In genomic region chr2:5675431-5676142, GRCm38 (mm10) we compare ENCODE assay signal across 8 mouse cellular contexts. TPM values are rescaled to one million over a fixed set of nuclear protein-coding genes. Genes with fewer than 3 reads are reported as not detected.
DNase-seq lines count a peak whose midpoint lies in the region; ATAC-seq and TF ChIP-seq lines count a peak whose summit lies in the region.

No protein-coding gene starts in this region.

- no peak for TF ChIP-seq CTCF in left cerebral cortex, adult 2 months (IDR thresholded peaks at IDR 0.05)
- TF ChIP-seq CTCF in lung, postnatal 0 days (IDR thresholded peaks at IDR 0.05) = no peak

- no peaks in the 10 kb centered on the region for H3K27me3 ChIP-seq in lung, postnatal 0 days (replicated peaks; ENCODE audit: insufficient read depth, low read length)

- no peak for TF ChIP-seq EP300 in lung, postnatal 0 days (IDR thresholded peaks at IDR 0.05)

- ATAC-seq in lung, postnatal 0 days = no peak

- H3K9me3 ChIP-seq in lung, postnatal 0 days (ENCODE audit: low read length) = no peaks in the 10 kb centered on the region

- H3K4me3 ChIP-seq in left cerebral cortex, adult 2 months = peak overlapping the region; percentile 1; the same call in 1 of the 2 replicates
- H3K4me3 ChIP-seq in lung, postnatal 0 days (ENCODE audit: low read depth, low read length) = no peak overlapping the region

- 72% methylated on average over 12 of the region's 12 CpGs for WGBS in lung, postnatal 0 days

- intact Hi-C loops in left cerebral cortex, adult 2 months (cut with DNase I) = loop anchor here (10.0 kb wide), 1 partner anchor 61 kb away; no protein-coding TSS in a partner anchor

- DNase-seq in adrenal gland, adult 8-10 months = peak; percentile 5
- DNase-seq in adrenal gland, postnatal 10 days = no peak
- DNase-seq in Muller cell, postnatal 12 days (ENCODE audit: inconsistent ontology term) = peak; percentile 6
- DNase-seq in frontal cortex, postnatal 10 days (ENCODE audit: low spot score in 2 of 2) = peak; percentile 44
- DNase-seq in left cerebral cortex, adult 2 months (ENCODE audit: extremely low spot score in 1 of 2, low spot score in 2 of 2) = peak; percentile 26 to 65
- no peak for DNase-seq in urinary bladder, adult 18-20 months (ENCODE audit: low spot score in 2 of 2)
- DNase-seq in lung, postnatal 0 days (ENCODE audit: low spot score) = no peak
- DNase-seq in kidney, postnatal 25 days = no peak

- peak overlapping the region; percentile 84 for H3K27ac ChIP-seq in left cerebral cortex, adult 2 months
- no peak overlapping the region for H3K27ac ChIP-seq in lung, postnatal 0 days (ENCODE audit: low read length)

- H3K4me2 ChIP-seq in lung, postnatal 0 days (replicated peaks; ENCODE audit: low read depth, low read length) = no peak overlapping the region

- H3K9ac ChIP-seq in lung, postnatal 0 days (replicated peaks; ENCODE audit: low read depth) = no peak overlapping the region

- H3K4me1 ChIP-seq in lung, postnatal 0 days (ENCODE audit: insufficient read depth, low read depth, low read length) = no peaks in the 10 kb centered on the region

- no peaks in the 10 kb centered on the region for H3K36me3 ChIP-seq in lung, postnatal 0 days (ENCODE audit: insufficient read depth, low read length)

RNA-seq across cellular contexts. Expression of gene Camk1d, which starts 38.7 kb away (rescaled TPM):
- total RNA-seq in adrenal gland, adult 8-10 months (2022) = 10 to 100 TPM in 2 of 4 experiments, 1 to 10 TPM in 2; 7.3 to 13.2 (median 10.9) TPM
- total RNA-seq in adrenal gland, postnatal 10 days (2021) = 1 to 10 TPM; 5.2 to 7.3 TPM
- 100 to 1,000 TPM; 129 to 132 TPM for total RNA-seq in left cerebral cortex, adult 2 months (2021)
- 2.2 and 2.5 TPM in 2 replicates for polyA plus RNA-seq in lung, postnatal 0 days (2015; fragmentation: Nextera tagmentation; extraction: Ambion mirVana)

Comparison
In these comparisons a context has a peak if more than half of its experiments do, and no peak if none do; other contexts are left out.
1. DNase-seq: peak in adrenal gland, adult 8-10 months (single experiment), Muller cell, postnatal 12 days (single experiment), frontal cortex, postnatal 10 days (2 of 2) and left cerebral cortex, adult 2 months (2 of 2); none in adrenal gland, postnatal 10 days (single experiment), urinary bladder, adult 18-20 months (0 of 2), lung, postnatal 0 days (single experiment) and kidney, postnatal 25 days (0 of 2).
2. RNA of gene Camk1d, which starts 38.7 kb away (total RNA-seq): 129 to 132 TPM in left cerebral cortex, adult 2 months; 7.3 to 13.2 TPM in adrenal gland, adult 8-10 months and 5.2 to 7.3 TPM in adrenal gland, postnatal 10 days; every median in the first group is over 4 times any median in the second.